Mouse (Mus musculus): Measurements from ENCODE around the gene Ccdc9b. TPM values are rescaled to one million over a fixed set of nuclear protein-coding genes. Genes with fewer than 3 reads are reported as not detected.

The Ccdc9b gene
- polyA plus RNA-seq, 1 experiment from 2014 or later: 0.59 TPM

DNA sequence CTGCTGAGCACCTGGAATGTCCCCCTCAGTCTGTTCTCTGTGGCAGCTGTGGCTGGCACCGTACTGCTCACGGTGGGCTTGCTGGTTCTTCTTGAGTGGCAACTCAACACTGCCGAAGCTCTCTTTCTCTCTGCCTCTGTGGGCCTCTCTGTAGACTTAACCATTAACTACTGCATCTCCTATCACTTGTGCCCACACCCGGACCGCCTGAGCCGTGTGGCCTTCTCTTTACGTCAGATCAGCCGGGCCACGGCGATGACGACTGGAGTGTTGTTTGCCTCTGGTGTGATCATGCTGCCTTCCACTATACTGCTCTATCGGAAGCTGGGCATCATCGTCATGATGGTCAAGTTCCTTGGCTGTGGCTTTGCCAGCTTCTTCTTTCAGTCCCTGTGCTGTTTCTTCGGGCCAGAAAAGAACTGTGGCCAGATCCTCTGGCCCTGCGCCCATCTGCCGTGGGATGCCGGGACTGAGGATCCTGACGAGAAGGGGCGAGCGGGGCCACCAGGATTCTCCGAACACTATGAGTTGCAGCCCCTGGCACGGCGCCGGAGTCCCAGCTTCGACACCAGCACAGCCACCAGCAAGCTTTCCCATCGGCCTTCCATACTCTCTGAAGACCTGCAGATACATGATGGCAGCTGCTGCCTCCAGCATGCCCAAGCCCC, 29.3 kb upstream of the Ccdc9b start:
- DNase-seq (no peak), ATAC-seq (ENCODE audit: low FRiP score, low TSS enrichment) (no peak)
- Histone ChIP-seq H3K27ac (replicated peaks; ENCODE audit: low read depth, low read length) (no peak overlapping the region), H3K4me2 (ENCODE audit: low read length) (no peak overlapping the region), H3K4me3 (replicated peaks; ENCODE audit: low read depth, low read length) (no peak overlapping the region), H3K36me3 (ENCODE audit: control insufficient read depth, insufficient read depth, low read length) (peaks cover 54% of the 10 kb centered on the region), H3K4me1 (ENCODE audit: control insufficient read depth, insufficient read depth, low read length) (no peaks in the 10 kb centered on the region), H3K9ac (replicated peaks; ENCODE audit: low read length) (no peak overlapping the region), H3K9me3 (ENCODE audit: control insufficient read depth, low read length) (no peaks in the 10 kb centered on the region), H3K27me3 (ENCODE audit: control insufficient read depth, insufficient read depth, low read length) (no peaks in the 10 kb centered on the region)
- WGBS: 96% methylated on average over 26 of the region's 26 CpGs

DNA sequence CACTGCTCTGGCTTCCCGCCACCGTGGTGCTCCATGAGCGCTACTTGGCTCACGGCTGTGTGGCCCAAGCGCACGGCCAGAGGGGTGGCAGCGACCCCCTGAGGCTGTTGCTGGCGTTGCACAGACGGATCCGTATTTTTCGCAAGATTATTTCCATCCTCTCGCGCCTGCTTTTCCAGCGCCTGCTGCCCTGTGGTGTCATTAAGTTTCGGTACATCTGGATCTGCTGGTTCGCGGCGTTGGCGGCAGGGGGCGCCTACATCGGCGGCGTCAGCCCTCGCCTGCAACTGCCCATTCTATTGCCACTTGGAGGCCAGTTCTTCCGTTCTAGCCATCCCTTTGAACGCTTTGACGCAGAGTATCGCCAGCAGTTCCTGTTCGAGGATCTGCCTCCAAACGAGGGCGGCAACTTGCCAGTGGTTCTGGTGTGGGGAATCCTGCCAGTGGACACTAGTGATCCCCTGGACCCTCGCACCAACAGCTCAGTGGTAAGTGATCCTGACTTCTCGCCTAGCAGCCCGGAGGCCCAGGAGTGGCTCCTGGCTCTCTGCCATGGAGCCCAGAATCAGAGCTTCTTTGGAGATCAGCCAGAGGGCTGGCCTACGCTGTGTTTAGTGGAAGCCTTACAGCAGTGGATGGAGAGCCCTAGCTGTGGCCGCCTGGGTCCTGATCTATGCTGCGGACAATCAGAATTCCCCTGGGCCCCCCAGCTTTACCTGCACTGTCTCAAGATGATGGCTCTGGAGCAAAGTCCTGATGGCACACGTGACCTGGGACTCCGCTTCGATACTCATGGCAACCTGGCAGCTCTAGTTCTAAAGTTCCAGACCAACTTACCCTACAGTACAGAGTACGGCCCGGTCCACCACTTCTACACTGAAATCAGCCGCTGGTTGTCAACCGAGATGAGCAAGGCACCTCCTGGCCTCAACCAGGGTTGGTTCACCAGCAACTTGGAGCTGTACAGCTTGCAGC, 28.4 kb upstream of the Ccdc9b start:
- DNase-seq (peak; percentile 70), ATAC-seq (ENCODE audit: low FRiP score, low TSS enrichment) (0 out of 2 replicates have a peak, but pooled peaks have one; percentile 32)
- no peak overlapping the region for H3K27ac ChIP-seq (replicated peaks; ENCODE audit: low read depth, low read length)
- H3K27me3 ChIP-seq (ENCODE audit: control insufficient read depth, insufficient read depth, low read length): no peaks in the 10 kb centered on the region
- peaks cover 63% of the 10 kb centered on the region for H3K36me3 ChIP-seq (ENCODE audit: control insufficient read depth, insufficient read depth, low read length)
- H3K4me3 ChIP-seq (replicated peaks; ENCODE audit: low read depth, low read length): no peak overlapping the region
- H3K4me1 ChIP-seq (ENCODE audit: control insufficient read depth, insufficient read depth, low read length): no peaks in the 10 kb centered on the region
- no peaks in the 10 kb centered on the region for H3K9me3 ChIP-seq (ENCODE audit: control insufficient read depth, low read length)
- no peak overlapping the region for H3K9ac ChIP-seq (replicated peaks; ENCODE audit: low read length)
- H3K4me2 ChIP-seq (ENCODE audit: low read length): peak overlapping the region; percentile 6; the same call in 1 of the 2 replicates
- WGBS: 24% methylated on average over 44 of the region's 44 CpGs

DNA sequence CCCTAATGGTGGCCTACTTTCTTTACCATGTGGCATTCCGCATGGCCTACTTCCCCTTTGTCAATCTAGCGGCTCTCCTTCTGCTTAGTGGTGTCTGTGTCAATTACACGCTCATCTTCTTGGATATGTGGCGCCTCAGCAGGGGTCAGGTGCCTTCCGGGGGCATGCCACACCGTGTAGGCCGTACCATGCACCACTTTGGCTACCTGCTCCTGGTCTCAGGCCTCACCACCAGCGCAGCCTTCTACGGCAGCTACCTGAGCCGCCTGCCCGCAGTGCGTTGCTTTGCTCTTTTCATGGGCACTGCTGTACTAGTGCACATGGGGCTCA, 27.7 kb upstream of the Ccdc9b start:
- H3K4me1 ChIP-seq (ENCODE audit: control insufficient read depth, insufficient read depth, low read length): no peaks in the 10 kb centered on the region
- H3K4me2 ChIP-seq (ENCODE audit: low read length): peak overlapping the region; percentile 6; the same call in 1 of the 2 replicates
- no peaks in the 10 kb centered on the region for H3K27me3 ChIP-seq (ENCODE audit: control insufficient read depth, insufficient read depth, low read length)
- H3K4me3 ChIP-seq (replicated peaks; ENCODE audit: low read depth, low read length): no peak overlapping the region
- ATAC-seq (ENCODE audit: low FRiP score, low TSS enrichment) (no peak), DNase-seq (no peak)
- no peaks in the 10 kb centered on the region for H3K9me3 ChIP-seq (ENCODE audit: control insufficient read depth, low read length)
- no peak overlapping the region for H3K27ac ChIP-seq (replicated peaks; ENCODE audit: low read depth, low read length)
- no peak overlapping the region for H3K9ac ChIP-seq (replicated peaks; ENCODE audit: low read length)
- peaks cover 65% of the 10 kb centered on the region for H3K36me3 ChIP-seq (ENCODE audit: control insufficient read depth, insufficient read depth, low read length)
- WGBS: 44% methylated on average over 12 of the region's 12 CpGs

DNA sequence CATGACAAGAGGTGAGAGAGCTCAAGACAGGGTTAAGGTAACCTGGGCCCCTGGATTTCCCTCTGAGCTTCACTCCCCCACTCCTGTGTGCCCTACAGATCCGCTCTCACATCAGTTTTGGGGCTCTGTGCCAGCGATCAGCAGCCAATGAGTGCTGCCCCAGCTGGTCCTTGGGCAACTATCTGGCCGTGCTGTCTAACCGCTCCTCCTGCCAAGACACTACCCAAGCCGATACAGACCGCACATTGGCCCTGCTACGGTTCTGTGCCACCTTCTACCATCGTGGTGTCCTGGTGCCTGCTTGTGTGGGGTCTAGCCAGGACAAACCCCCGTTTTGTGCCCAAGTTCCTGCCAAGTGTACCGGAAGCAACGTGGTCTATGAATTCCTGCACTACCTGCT, 27.0 kb upstream of the Ccdc9b start:
- Histone ChIP-seq H3K4me3 (replicated peaks; ENCODE audit: low read depth, low read length) (no peak overlapping the region), H3K4me2 (ENCODE audit: low read length) (no peak overlapping the region), H3K4me1 (ENCODE audit: control insufficient read depth, insufficient read depth, low read length) (no peaks in the 10 kb centered on the region), H3K27ac (replicated peaks; ENCODE audit: low read depth, low read length) (no peak overlapping the region), H3K9ac (replicated peaks; ENCODE audit: low read length) (no peak overlapping the region), H3K36me3 (ENCODE audit: control insufficient read depth, insufficient read depth, low read length) (peaks cover 65% of the 10 kb centered on the region), H3K27me3 (ENCODE audit: control insufficient read depth, insufficient read depth, low read length) (no peaks in the 10 kb centered on the region), H3K9me3 (ENCODE audit: control insufficient read depth, low read length) (no peaks in the 10 kb centered on the region)
- 90% methylated on average over 11 of the region's 11 CpGs for WGBS
- no peak for DNase-seq
- ATAC-seq (ENCODE audit: low FRiP score, low TSS enrichment): no peak

DNA sequence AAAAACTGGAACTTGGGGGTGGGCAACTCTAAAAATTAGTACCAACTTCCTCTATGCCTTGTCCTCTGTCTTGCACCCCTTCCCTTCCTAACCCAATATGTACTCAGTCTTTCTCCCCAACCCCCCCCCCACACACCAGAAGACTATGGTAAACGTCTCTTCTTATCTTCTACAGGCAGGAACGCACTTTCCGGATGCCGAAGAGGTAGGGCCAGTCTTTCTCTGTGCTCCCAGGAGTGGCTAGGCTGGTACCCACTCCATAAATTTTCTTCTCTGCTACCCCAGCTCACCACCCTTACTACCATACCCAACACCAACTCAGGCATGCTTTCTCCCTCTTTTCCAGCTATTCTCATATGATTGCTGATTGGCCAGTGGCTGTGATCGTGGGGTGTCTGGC, 24.1 kb upstream of the Ccdc9b start:
- H3K27me3 ChIP-seq (ENCODE audit: control insufficient read depth, insufficient read depth, low read length): no peaks in the 10 kb centered on the region
- no peak overlapping the region for H3K4me2 ChIP-seq (ENCODE audit: low read length)
- H3K27ac ChIP-seq (replicated peaks; ENCODE audit: low read depth, low read length): no peak overlapping the region
- ATAC-seq (ENCODE audit: low FRiP score, low TSS enrichment) (no peak), DNase-seq (no peak)
- no peak overlapping the region for H3K4me3 ChIP-seq (replicated peaks; ENCODE audit: low read depth, low read length)
- H3K36me3 ChIP-seq (ENCODE audit: control insufficient read depth, insufficient read depth, low read length): peaks cover 45% of the 10 kb centered on the region
- WGBS: 90% methylated on average over 5 of the region's 5 CpGs
- H3K9me3 ChIP-seq (ENCODE audit: control insufficient read depth, low read length): no peaks in the 10 kb centered on the region
- no peaks in the 10 kb centered on the region for H3K4me1 ChIP-seq (ENCODE audit: control insufficient read depth, insufficient read depth, low read length)
- H3K9ac ChIP-seq (replicated peaks; ENCODE audit: low read length): no peak overlapping the region

DNA sequence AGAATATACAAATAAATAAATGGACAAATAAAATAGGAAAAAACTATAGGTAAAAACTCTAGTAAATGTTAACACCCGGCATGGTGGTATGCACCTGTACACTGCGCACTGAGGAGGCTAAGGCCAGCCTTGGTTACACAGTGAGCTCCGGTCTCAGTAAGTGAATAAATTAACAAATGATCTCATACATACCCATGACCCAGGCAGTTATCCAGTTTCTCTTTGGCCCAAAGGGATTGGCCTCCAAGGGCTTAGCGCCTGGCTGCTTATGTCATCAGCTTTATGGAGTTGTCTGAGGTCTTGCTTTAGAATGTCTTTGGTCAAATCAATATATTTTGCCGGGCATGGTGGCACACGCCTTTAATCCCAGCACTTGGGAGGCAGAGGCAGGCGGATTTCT, 21.2 kb upstream of the Ccdc9b start:
- DNase-seq (no peak), ATAC-seq (ENCODE audit: low FRiP score, low TSS enrichment) (no peak)
- Histone ChIP-seq H3K36me3 (ENCODE audit: control insufficient read depth, insufficient read depth, low read length) (peaks cover 24% of the 10 kb centered on the region), H3K4me3 (replicated peaks; ENCODE audit: low read depth, low read length) (no peak overlapping the region), H3K9ac (replicated peaks; ENCODE audit: low read length) (no peak overlapping the region), H3K27ac (replicated peaks; ENCODE audit: low read depth, low read length) (no peak overlapping the region), H3K27me3 (ENCODE audit: control insufficient read depth, insufficient read depth, low read length) (no peaks in the 10 kb centered on the region), H3K4me2 (ENCODE audit: low read length) (no peak overlapping the region), H3K9me3 (ENCODE audit: control insufficient read depth, low read length) (no peaks in the 10 kb centered on the region), H3K4me1 (ENCODE audit: control insufficient read depth, insufficient read depth, low read length) (peaks cover 12% of the 10 kb centered on the region; the same call in 1 of the 2 replicates)
- 87% methylated on average over 7 of the region's 7 CpGs for WGBS

DNA sequence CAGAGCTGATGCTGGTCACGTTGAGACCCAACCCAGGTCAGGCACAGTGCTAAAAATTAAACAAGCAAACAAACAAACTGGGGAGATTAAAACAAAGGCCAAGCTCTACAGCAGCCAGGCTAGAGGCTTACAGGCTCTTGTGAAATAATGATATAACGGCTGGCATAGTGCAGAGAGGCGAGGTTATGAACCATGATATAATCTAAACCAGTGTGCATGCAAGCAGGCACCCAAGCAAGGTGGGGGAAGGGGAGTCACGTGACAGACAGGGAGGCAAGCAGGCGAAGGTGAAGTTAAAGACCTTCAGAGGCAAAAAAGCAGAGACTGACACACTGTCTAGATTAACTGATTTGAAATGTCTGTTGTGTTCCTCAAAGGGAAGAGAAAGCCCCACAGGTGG, 20.6 kb upstream of the Ccdc9b start:
- 61% methylated on average over 5 of the region's 5 CpGs for WGBS
- Histone ChIP-seq H3K27ac (replicated peaks; ENCODE audit: low read depth, low read length) (no peak overlapping the region), H3K4me2 (ENCODE audit: low read length) (no peak overlapping the region), H3K9me3 (ENCODE audit: control insufficient read depth, low read length) (no peaks in the 10 kb centered on the region), H3K9ac (replicated peaks; ENCODE audit: low read length) (no peak overlapping the region), H3K36me3 (ENCODE audit: control insufficient read depth, insufficient read depth, low read length) (peaks cover 24% of the 10 kb centered on the region), H3K4me3 (replicated peaks; ENCODE audit: low read depth, low read length) (no peak overlapping the region), H3K4me1 (ENCODE audit: control insufficient read depth, insufficient read depth, low read length) (peaks cover 12% of the 10 kb centered on the region; the same call in 1 of the 2 replicates), H3K27me3 (ENCODE audit: control insufficient read depth, insufficient read depth, low read length) (no peaks in the 10 kb centered on the region)
- no peak for DNase-seq
- ATAC-seq (ENCODE audit: low FRiP score, low TSS enrichment): no peak

DNA sequence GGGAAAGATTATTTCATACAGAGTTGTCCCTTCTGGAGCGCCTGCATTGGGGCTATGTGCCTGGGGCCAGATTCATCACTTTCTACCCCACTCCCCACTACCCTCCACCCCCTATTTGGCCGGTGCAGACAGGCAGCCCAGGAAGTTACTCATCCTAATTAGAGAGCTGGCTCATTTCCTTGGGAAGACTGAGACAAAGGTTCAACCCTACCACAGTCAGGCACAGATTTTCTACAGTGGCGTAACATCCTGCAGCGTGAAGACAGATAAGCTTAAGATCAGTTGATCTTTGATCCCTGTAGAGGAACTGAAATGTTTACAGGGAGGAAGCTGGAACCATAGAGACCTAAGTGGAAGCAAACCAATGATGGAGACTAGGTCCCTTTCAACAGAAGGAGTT, 19.8 kb upstream of the Ccdc9b start:
- H3K27ac ChIP-seq (replicated peaks; ENCODE audit: low read depth, low read length): no peak overlapping the region
- H3K27me3 ChIP-seq (ENCODE audit: control insufficient read depth, insufficient read depth, low read length): no peaks in the 10 kb centered on the region
- H3K9ac ChIP-seq (replicated peaks; ENCODE audit: low read length): no peak overlapping the region
- H3K36me3 ChIP-seq (ENCODE audit: control insufficient read depth, insufficient read depth, low read length): peaks cover 16% of the 10 kb centered on the region
- H3K4me1 ChIP-seq (ENCODE audit: control insufficient read depth, insufficient read depth, low read length): peaks cover 12% of the 10 kb centered on the region; the same call in 1 of the 2 replicates
- H3K4me3 ChIP-seq (replicated peaks; ENCODE audit: low read depth, low read length): no peak overlapping the region
- DNase-seq (no peak), ATAC-seq (ENCODE audit: low FRiP score, low TSS enrichment) (no peak)
- H3K4me2 ChIP-seq (ENCODE audit: low read length): no peak overlapping the region
- H3K9me3 ChIP-seq (ENCODE audit: control insufficient read depth, low read length): no peaks in the 10 kb centered on the region
- 69% methylated on average over 4 of the region's 4 CpGs for WGBS

All from midbrain, embryonic 14.5 days (tissue).